Mouse (Mus musculus): ENCODE data around the gene Zfr.
"Not testable (repeated sequence)": the region's sequence is repeated elsewhere in the genome, so short reads cannot be mapped to it uniquely, and the experiment has no call there.

- TF ChIP-seq POLR2A (IDR thresholded peaks at IDR 0.05; ENCODE audit: insufficient read length, low read depth); E2F4 (IDR thresholded peaks at IDR 0.05; ENCODE audit: insufficient read depth); USF1 (IDR thresholded peaks at IDR 0.05; ENCODE audit: low read depth); MYOD1 (IDR thresholded peaks at IDR 0.05; ENCODE audit: control insufficient read depth in 1 of 3, insufficient read length in 2 of 3, low read depth in 2 of 3): not testable (repeated sequence)
Measured at GRCm38 (mm10) chr15:12130871-12131270, 13.2 kb downstream of the Zfr start.
